Mouse (Mus musculus) heart, embryonic 13.5 days (tissue): ENCODE measurements around the gene Sgms1. TPM values are rescaled to one million over a fixed set of nuclear protein-coding genes. Genes with fewer than 3 reads are reported as not detected.
"Not testable (repeated sequence)": the region's sequence is repeated elsewhere in the genome, so short reads cannot be mapped to it uniquely, and the experiment has no call there.

Source experiments
- ATAC-seq: fragments of 200-750 bp; cut with Nextera tagmentation; 2 replicates; pipeline ENCODE4 v1.8.0; 2017; ENCODE audit warnings: moderate TSS enrichment; ENCODE audit not compliant: insufficient number of reproducible peaks, low FRiP score, low TSS enrichment; ENCODE audit errors: extremely low read depth
- H3K27ac ChIP-seq: fragments of 300-500 bp; sonication (generic); replicated peaks from 2 replicates; pipeline ENCODE4 v1.5.1; 2015; ENCODE audit warnings: moderate library complexity, mild to moderate bottlenecking, inconsistent platforms
- H3K27me3 ChIP-seq: fragments of 300-500 bp; sonication (generic); replicated peaks from 2 replicates; pipeline ENCODE4 v1.6.1; 2015; ENCODE audit warnings: mild to moderate bottlenecking, inconsistent platforms
- H3K36me3 ChIP-seq: fragments of 300-500 bp; sonication (generic); 2 replicates; pipeline ENCODE4 v1.6.1; 2015; ENCODE audit warnings: mild to moderate bottlenecking, inconsistent platforms
- H3K4me1 ChIP-seq: fragments of 300-500 bp; sonication (generic); 2 replicates; pipeline ENCODE4 v1.6.1; 2015; ENCODE audit warnings: inconsistent platforms
- H3K4me2 ChIP-seq: fragments of 300-500 bp; sonication (generic); 2 replicates; pipeline ENCODE4 v1.6.1; 2015; ENCODE audit warnings: inconsistent platforms, mild to moderate bottlenecking, moderate library complexity
- H3K4me3 ChIP-seq: fragments of 300-500 bp; sonication (generic); 2 replicates; pipeline ENCODE4 v1.5.1; 2015; ENCODE audit warnings: moderate library complexity, mild to moderate bottlenecking, inconsistent platforms
- H3K9ac ChIP-seq: fragments of 300-500 bp; sonication (generic); 2 replicates; pipeline ENCODE4 v1.6.1; 2015; ENCODE audit warnings: inconsistent platforms, mild to moderate bottlenecking, moderate library complexity
- H3K9me3 ChIP-seq: fragments of 300-500 bp; sonication (generic); 2 replicates; pipeline ENCODE4 v1.6.1; 2016; ENCODE audit warnings: inconsistent platforms
- WGBS: fragments of 180-500 bp; shearing (Covaris S2); methylation state at CpG from one replicate; pipeline ENCODE4 v1.1.7; 2015; ENCODE audit warnings: mixed read lengths; 5-methylcytosine and 5-hydroxymethylcytosine counted together
- polyA plus RNA-seq: library from polyadenylated mRNA; unstranded; fragments of >200 nt; fragmentation: Nextera tagmentation; extraction: Ambion mirVana; gene quantifications from 2 replicates; pipeline ENCODE4 v1.2.1, GENCODE M21; 2015

The Sgms1 gene
- polyA plus RNA-seq, 1 experiment from 2014 or later = 33.3 TPM

DNA sequence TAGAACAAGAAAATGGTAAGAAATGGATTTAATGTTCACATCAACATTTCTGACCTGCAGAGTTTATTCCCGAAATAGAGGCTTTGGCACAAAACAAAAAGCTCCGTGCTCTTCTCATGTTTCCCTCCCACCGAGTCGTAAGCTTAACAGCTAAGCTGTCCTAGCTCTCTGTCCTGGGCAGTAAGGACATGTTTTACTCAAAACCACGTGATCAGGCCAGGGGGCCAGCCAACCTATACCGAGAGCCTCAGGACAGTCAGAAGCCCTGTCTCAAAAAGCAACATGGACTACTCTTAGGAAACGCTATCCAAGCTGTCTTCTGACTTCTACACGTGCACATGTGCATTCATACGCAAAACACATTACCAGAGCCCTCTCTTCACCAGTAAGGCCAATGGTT is 23.1 kb downstream of the Sgms1 start:
- Histone ChIP-seq H3K27me3 (no peaks in the 10 kb centered on the region), H3K9ac (no peak overlapping the region), H3K4me3 (no peak overlapping the region), H3K4me2 (no peak overlapping the region), H3K9me3 (no peaks in the 10 kb centered on the region), H3K4me1 (peaks cover 36% of the 10 kb centered on the region), H3K27ac (no peak overlapping the region), H3K36me3 (no peaks in the 10 kb centered on the region)
- WGBS = 78% methylated on average over 9 of the region's 9 CpGs
- no peak for ATAC-seq

DNA sequence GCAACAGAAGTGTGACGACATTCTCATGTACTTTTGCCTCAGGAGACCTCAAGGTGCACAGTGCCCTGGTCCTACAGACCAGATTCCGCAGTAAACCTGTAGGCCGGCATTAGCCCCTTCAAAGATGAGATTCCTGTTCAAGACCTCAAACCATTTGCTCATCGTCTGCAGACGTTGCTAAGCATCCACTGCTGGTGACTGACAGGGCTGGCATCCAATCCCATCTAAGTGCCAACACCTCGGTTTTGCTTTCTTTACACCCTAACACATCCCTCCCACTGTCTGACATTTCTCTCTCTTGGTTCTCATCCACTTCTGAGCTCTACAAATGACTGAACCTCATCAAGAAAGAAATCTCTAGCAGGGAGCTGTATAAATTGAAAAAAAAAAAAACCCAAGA is 24.4 kb downstream of the Sgms1 start:
- H3K4me3 ChIP-seq = no peak overlapping the region
- H3K36me3 ChIP-seq = no peaks in the 10 kb centered on the region
- H3K27me3 ChIP-seq = no peaks in the 10 kb centered on the region
- H3K27ac ChIP-seq = no peak overlapping the region
- WGBS = 74% methylated on average over 6 of the region's 6 CpGs
- H3K9ac ChIP-seq = no peak overlapping the region
- ATAC-seq = no peak
- no peaks in the 10 kb centered on the region for H3K9me3 ChIP-seq
- peaks cover 47% of the 10 kb centered on the region for H3K4me1 ChIP-seq
- H3K4me2 ChIP-seq = no peak overlapping the region

DNA sequence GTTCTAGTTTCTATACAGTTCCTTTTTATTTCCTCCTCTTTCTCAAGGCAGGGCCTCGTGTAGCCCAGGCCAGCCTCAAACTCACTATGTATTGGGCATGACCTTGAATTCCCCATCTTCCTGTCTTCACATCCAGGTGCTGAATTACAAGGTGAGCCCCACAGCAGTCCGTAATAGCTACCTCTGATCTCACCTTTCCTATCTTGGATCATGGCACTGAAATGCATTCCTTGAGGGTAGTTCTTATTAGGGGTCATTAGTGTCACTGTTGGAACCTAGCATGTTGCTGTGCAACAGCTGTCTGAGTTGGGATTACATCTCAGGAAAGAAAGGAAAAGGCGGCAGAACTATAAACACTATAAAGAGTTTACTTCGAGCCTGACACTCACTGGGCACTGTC is 25.9 kb downstream of the Sgms1 start:
- 77% methylated on average over 4 of the region's 4 CpGs for WGBS
- Histone ChIP-seq H3K9me3 (no peaks in the 10 kb centered on the region), H3K4me3 (no peak overlapping the region), H3K4me2 (no peak overlapping the region), H3K27ac (no peak overlapping the region), H3K9ac (no peak overlapping the region), H3K27me3 (no peaks in the 10 kb centered on the region), H3K36me3 (no peaks in the 10 kb centered on the region), H3K4me1 (peaks cover 50% of the 10 kb centered on the region)
- ATAC-seq = no peak

DNA sequence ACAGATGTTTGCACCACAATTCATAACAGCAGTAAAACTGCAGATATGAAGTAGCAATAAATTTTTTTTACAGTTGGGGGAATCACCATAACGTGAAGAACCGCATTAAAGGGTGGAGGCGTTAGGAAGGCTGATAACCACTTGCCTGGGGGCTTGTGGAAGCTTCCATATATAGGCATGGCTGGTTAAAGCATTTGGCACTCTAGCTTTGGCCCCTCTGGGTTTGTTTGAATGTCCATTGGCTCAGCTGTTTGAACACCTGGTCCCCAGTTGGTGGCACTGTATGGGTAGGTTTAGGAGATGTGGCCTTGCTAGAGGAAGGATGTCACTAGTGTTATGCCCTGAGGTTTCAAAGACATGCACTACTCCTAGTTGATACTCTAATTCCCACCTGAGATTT is 27.0 kb downstream of the Sgms1 start:
- 31% methylated on average over 3 of the region's 3 CpGs for whole genome bisulfite sequencing
- no peaks in the 10 kb centered on the region for H3K36me3 ChIP-seq
- ATAC-seq = no peak
- H3K27me3 ChIP-seq = no peaks in the 10 kb centered on the region
- H3K9ac ChIP-seq = no peak overlapping the region
- H3K4me3 ChIP-seq = no peak overlapping the region
- no peak overlapping the region; the same call in 1 of the 2 replicates for H3K27ac ChIP-seq
- H3K9me3 ChIP-seq = no peaks in the 10 kb centered on the region
- H3K4me2 ChIP-seq = no peak overlapping the region
- peaks cover 45% of the 10 kb centered on the region for H3K4me1 ChIP-seq

DNA sequence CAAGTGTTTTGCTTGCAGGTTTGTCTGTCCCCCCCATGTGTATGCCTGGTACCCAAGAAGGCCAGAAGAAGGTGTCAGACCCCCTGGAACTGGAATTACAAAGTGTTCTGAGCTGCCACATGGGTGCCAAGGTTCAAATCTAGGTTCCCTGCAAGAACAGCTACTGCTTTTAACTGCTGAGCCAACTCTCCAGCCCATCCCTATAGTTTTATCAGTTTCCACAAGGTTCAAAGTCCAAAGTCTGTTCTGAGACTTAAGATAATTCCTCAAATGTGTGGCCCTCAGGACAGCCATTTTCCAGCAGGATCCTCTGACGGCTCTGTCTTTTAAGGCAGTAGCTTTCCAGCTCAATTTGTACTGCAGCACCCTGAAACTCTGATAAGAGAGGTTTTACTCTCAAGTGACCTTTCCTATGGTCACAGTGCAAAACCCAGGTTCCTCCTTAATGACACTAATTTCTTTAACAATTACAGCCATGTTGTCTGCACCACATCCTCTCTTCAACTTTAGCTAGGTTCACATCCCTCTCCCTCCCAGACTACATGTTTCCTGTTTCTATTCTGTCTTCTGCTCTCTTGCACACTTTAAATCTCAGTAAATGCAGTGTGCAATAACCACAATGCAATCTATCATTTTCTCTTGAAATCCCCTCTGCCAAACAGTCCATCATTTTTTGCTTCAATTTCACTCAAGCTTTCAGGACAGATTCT is 28.4 kb downstream of the Sgms1 start:
- Histone ChIP-seq H3K27me3 (no peaks in the 10 kb centered on the region), H3K4me2 (no peak overlapping the region), H3K36me3 (no peaks in the 10 kb centered on the region), H3K27ac (no peak overlapping the region), H3K4me1 (peaks cover 47% of the 10 kb centered on the region), H3K9me3 (no peaks in the 10 kb centered on the region), H3K4me3 (no peak overlapping the region), H3K9ac (no peak overlapping the region)
- no peak for ATAC-seq
- WGBS = 23% methylated on average over 1 of the region's 1 CpGs

DNA sequence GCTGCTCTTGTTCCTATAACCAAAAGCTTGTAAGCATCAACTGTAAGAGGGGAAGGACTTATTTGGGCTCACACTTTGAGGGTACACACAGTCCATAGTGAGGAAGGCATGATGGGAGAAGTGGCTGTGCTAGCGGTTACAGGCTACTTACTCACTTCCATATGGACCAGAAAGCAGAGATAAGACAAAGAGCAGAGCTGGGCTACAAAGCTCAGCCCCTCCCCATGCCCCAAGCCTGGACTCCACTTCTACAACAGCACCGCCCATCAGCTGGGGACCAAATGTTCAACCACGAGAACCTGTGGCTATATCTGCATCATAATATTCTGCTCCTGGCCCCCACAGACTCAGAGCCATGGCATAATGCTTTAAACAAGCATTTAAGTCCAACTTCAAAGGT is 29.0 kb downstream of the Sgms1 start:
- no peaks in the 10 kb centered on the region for H3K27me3 ChIP-seq
- no peak overlapping the region for H3K9ac ChIP-seq
- H3K4me3 ChIP-seq = no peak overlapping the region
- H3K9me3 ChIP-seq = no peaks in the 10 kb centered on the region
- no peak for ATAC-seq
- peaks cover 53% of the 10 kb centered on the region for H3K4me1 ChIP-seq
- WGBS = 55% methylated on average over 3 of the region's 3 CpGs
- no peak overlapping the region for H3K4me2 ChIP-seq
- no peak overlapping the region for H3K27ac ChIP-seq
- no peaks in the 10 kb centered on the region for H3K36me3 ChIP-seq

DNA sequence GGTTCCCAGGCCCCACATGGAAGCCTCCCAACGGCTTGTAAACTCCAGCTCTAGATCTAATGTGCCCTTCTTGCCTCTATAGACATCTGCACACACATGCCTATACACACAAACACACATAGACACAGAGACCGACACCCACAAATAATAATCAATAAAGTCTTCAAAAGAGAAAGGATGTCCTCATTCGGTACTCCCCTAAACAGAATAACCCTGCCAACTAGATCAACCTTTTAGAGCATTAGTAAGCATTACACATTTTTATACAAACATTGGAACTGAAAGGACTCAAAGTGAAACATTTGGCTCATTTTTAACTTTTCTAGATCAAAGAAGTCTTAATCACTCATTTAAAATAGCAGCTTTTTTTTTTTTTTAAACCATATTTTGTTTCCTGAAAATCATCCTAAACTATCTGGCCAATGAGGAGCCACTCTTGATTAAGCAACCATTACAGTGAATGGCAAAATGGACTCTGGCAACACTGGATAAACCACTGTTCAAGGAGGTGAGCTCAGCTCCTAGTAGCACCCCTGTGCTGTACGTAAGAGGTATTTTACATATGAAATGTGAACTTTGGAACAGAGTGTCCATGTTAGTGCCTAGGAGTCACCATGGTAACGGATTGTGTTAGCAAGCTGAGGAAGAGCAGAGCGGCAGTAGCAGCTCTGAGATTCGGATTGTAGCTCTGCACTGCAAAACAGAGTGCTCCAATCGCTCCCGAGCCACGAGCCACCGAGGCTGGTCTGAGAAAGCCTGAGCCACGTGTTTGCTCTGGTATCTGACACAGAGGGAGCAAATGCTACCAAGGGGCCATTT is 30.6 kb downstream of the Sgms1 start:
- Histone ChIP-seq H3K9me3 (no peaks in the 10 kb centered on the region), H3K9ac (no peak overlapping the region), H3K4me2 (no peak overlapping the region), H3K4me3 (no peak overlapping the region), H3K27ac (no peak overlapping the region), H3K36me3 (no peaks in the 10 kb centered on the region), H3K4me1 (peaks cover 53% of the 10 kb centered on the region), H3K27me3 (no peaks in the 10 kb centered on the region)
- 86% methylated on average over 12 of the region's 12 CpGs for WGBS
- ATAC-seq = no peak

DNA sequence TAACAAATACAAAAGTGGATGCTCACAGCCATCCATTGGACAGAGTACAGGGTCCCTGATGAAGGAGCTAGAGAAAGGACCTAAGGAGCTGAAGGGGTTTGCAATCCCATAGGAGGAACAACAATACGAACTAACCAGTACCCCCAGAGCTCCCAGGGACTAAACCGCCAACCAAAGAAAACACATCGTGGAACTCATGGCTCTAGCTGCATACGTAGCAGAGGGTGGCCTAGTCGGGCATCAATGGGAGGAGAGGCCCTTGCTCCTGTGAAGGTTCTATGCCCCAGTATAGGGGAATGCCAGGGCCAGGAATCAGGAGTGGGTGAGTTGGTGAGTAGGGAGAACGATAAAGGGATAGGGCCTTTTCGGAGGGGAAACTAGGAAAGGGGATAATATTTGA is 31.5 kb downstream of the Sgms1 start:
- H3K4me3 ChIP-seq, H3K9ac ChIP-seq, H3K27ac ChIP-seq, H3K36me3 ChIP-seq, H3K27me3 ChIP-seq, H3K4me2 ChIP-seq, ATAC-seq, H3K9me3 ChIP-seq: not testable (repeated sequence)
- WGBS = 84% methylated on average over 7 of the region's 7 CpGs
- peaks cover 44% of the 10 kb centered on the region for H3K4me1 ChIP-seq

DNA sequence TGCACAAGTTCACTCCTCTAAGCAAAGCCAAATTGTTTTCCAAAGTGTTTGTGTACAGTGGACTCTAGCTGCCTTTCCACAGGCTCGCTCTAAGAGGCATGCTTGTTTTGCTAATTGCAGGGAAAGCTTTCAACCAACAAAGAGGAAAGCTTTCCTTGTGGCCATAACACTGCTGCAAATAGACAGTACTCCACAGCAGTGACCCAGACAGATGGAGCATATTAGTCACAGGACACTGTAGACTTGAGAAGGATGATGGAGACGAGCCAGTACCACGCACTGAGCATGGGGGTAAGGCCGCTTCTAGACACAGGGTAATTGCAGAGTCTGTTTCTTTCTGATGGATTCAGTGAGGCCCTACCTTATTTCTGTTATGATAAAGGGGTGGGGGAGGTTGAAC is 33.3 kb downstream of the Sgms1 start:
- peaks cover 28% of the 10 kb centered on the region for H3K4me1 ChIP-seq
- H3K27ac ChIP-seq = peak overlapping the region; percentile 39; the same call in 1 of the 2 replicates
- WGBS = 47% methylated on average over 4 of the region's 4 CpGs
- no peak overlapping the region for H3K4me2 ChIP-seq
- no peaks in the 10 kb centered on the region for H3K9me3 ChIP-seq
- H3K9ac ChIP-seq = no peak overlapping the region
- H3K4me3 ChIP-seq = no peak overlapping the region
- H3K36me3 ChIP-seq = 0 out of 2 replicates have a peak, but pooled peaks cover 2% of the 10 kb centered on the region
- no peaks in the 10 kb centered on the region for H3K27me3 ChIP-seq
- no peak for ATAC-seq

DNA sequence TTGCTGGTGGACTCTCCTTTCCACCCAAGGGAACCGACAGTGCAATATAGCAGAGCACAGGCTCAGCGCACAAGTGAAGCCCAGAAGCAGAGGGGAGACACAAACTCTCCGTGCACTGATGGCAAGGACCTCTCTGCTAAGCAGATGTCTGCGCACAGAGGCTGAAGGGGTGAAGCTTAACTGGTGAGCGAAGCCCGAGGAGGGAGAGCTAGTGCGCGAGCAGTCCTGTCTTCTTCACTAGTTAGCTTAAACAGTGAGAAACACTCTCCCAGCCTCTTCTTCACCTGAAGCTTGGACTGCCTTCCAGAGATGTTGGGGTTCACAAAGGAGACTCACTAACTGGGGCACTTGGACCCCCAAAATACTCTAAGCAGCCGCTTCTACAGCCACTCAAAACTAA is 36.1 kb downstream of the Sgms1 start:
- peaks cover 38% of the 10 kb centered on the region for H3K4me1 ChIP-seq
- ATAC-seq = no peak
- 0 out of 2 replicates have a peak, but pooled peaks cover 3% of the 10 kb centered on the region for H3K36me3 ChIP-seq
- H3K4me3 ChIP-seq = no peak overlapping the region
- H3K27me3 ChIP-seq = no peaks in the 10 kb centered on the region
- 93% methylated on average over 9 of the region's 9 CpGs for WGBS
- no peaks in the 10 kb centered on the region for H3K9me3 ChIP-seq
- no peak overlapping the region for H3K27ac ChIP-seq
- H3K4me2 ChIP-seq = no peak overlapping the region
- H3K9ac ChIP-seq = no peak overlapping the region

DNA sequence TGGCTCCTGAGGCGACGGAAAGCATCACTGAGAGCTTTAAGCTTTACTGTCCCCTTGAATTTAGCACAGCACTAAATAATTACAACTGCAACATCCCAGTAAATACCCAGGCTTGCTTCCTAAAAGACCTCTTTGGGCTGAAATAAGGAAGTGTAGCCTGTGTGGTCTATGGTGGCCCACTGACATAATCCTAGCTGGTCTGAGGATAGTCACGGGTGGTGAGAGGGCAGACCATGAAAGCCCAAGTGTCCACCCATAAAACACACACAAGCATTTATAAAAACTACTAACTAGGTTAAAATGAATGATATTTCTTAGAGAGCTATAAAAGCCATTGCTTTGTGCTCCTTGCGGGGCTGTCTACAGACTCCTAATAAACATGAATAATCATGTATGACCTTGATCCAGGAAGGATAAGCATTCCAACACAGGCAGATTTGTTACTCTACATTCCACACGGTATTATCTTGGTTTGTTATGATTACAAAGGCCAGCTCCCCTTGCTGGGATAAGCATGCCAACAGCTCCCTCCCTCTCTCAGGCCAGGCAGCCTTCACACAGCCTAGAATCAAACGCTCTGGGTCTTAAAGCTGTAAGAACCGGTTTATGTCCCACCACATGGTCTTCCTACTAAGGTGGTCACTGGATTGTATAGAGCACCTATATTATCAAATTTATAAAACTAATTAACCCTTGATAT is 40.4 kb downstream of the Sgms1 start:
- no peaks in the 10 kb centered on the region for H3K27me3 ChIP-seq
- ATAC-seq = no peak
- no peaks in the 10 kb centered on the region for H3K9me3 ChIP-seq
- no peak overlapping the region for H3K4me3 ChIP-seq
- peak overlapping the region; percentile 86 for H3K27ac ChIP-seq
- peaks cover 65% of the 10 kb centered on the region for H3K4me1 ChIP-seq
- H3K36me3 ChIP-seq = 0 out of 2 replicates have a peak, but pooled peaks cover 8% of the 10 kb centered on the region
- 27% methylated on average over 7 of the region's 7 CpGs for WGBS
- 0 out of 2 replicates have a peak overlapping the region, but pooled peaks have one; percentile 25 for H3K9ac ChIP-seq
- H3K4me2 ChIP-seq = no peak overlapping the region
